Mouse (Mus musculus) cerebellum, adult 11 months (tissue): ENCODE results near the gene March1.
A peak's percentile ranks its signal among the peaks of the same experiment; 100 is the strongest.

Experiments
- DNase-seq: peaks from one replicate; pipeline ENCODE4 v3.0.0; 2022

Gene March1

DNA sequence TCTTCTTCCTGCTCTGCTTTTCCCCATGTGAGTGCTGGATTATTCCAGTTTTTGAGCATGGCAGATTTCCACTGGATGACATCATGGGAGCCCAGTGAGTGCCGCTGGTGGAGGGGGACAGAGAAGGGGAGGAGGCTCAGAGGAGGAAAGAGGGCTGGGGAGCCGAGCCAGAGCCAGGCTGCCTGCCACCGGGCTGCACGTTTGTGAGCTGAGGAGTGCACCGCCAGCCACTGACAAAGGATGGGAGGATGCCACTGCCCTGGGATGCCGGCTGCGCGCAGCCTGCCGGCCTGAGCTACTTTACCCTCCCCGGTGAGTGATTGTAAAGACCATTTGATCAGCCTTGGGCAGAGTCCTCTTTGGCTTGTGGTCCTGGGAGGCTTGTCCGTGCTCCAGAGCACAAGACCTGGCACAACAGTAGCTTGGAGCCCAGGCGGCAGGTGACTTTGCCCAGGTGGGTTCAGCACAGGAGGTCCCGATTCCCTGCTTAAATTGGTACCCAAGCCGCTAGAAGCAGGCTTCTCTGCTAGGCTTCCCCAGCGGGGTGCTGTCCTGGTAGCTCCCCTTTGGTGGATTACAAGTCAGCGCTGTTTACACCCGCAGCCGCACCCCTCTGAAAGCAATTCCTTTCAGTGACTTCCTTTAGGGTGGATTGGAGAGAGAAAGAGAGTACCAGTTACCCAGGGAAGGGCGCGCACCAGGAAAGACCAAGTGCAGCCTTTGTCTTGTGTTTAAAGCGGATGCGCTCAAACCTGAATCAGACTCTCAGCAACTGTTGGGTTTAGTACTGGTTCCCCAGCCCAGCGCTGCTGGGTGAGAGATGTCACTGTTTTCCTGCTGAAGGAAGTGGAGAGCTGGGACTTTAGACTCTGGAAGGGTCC lies at the start of gene March1:
Gene March1, plus strand, starts transcription at position 30 of the 881 bp plus-strand sequence.
- peak; percentile 4 for DNase-seq

DNA sequence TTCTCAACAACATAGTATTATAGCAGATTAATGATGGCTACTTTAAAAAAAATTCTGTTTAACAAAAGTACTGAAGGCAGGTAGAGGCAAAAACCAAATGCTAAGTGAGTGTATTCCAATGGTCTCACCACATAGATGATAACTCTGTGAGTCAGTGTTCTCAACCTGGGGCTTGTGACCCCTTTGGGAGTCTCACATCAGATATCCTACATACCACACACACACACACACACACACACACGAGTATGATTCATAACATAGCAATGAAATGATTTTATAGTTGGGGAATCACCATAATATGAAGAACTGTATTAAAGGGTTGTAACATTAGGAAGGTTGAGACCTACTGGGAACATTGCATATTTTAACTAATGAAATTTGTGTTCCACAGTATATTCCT lies 30.8 kb upstream of the March1 start:
- DNase-seq: no peak

DNA sequence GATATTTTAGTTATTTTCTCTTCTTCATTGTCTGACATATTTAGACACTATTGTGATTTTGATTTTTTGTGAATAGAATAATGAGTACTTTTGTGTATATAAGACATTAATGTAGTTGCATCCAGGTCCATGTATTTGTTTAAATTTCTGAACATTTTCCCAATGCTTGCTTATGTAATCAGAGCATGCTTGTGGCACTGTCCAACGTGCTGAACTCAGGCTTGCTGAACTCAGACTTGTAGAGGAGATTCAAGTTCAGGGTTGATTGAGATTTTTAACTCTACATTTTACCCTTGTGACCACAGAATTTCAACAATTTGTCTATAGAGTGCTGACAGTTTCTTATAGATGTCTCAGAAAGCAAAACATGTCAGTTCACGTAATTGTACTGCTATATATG lies 14.5 kb upstream of the March1 start:
- no peak for DNase-seq

- no peak for DNase-seq
Observed at GRCm38 (mm10) chr8:65609509-65609908, 8.2 kb upstream of the March1 start.

GRCm38 (mm10) chr8:65618966-65619365 lies 1.3 kb downstream of the March1 start:
- no peak for DNase-seq

DNA sequence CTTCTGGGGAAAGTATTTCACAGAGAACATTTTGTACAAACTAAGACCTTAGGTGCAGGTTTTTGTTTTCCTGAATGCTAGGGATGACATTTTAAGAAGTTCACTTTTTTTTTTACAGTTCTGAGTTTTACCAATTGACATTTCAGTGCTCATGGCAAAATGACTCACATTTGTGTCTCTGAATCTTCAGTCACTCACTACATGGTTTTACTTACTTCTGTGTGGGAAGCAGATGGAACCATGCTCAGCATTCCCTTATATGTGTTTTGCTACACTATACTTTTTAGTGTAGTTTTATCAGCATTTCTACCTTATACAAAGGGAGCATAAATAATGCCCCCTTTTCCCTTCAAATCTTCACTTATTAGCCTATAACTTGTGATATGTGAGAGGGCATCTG lies 27.2 kb downstream of the March1 start:
- DNase-seq: no peak

DNA sequence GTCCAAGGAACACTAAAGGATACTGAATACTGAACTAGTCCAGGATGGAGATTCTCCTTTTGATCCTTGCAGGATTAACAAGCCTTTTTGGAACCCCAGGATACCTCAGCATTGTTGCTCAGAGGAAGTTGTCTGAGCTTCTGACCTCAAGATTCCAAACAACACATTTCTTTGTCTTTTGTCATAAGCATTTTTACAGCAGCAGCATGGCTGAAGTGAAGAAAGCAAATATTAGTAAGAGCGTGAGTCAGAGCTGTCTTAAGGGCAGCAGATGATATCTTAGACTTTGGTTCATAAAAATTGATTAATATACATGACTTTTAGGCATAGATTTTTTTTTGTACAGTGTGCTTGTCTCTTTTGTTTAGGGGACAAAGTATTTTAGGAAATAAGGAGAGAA lies 27.8 kb downstream of the March1 start:
- no peak for DNase-seq

GRCm38 (mm10) chr8:65645945-65646344 lies 28.2 kb downstream of the March1 start:
- no peak for DNase-seq

DNA sequence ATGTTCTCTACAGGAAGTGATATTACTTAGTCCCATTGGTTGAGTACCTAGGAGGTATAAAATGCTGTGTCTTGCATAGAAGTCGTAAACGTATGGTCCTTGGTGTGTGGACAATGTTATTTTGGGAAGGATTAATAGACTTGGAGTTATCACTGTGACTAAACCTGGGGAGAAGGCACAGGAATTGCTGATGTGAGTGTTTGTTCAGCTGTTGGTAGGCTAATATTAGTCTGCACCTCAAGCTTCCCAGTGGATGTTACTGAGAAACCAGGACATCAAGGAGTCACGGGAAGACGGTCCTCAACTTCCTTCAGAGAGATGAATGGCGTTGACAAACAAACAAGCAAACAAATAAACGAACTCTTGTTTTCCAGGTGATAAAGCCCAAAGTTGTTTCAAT lies 38.2 kb downstream of the March1 start:
- no peak for DNase-seq

DNA sequence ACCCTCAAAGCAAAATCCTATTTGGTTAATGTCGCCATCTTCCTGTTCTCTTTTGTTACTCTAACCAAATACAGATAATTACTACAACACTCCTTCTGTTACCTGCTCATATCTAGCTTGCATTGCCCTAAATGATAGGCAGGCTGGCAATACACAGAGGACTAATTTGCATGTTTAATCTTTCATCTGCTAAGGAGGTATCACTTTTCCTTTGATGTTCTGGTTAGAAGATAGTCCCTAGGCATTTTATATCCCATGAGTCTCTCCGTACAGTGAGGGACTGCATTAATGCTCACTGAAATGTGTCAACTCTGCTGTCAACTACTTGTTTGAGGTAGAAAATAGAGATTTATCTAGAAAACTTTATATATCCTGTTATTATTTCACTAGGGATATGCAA lies 44.2 kb downstream of the March1 start:
- no peak for DNase-seq

DNA sequence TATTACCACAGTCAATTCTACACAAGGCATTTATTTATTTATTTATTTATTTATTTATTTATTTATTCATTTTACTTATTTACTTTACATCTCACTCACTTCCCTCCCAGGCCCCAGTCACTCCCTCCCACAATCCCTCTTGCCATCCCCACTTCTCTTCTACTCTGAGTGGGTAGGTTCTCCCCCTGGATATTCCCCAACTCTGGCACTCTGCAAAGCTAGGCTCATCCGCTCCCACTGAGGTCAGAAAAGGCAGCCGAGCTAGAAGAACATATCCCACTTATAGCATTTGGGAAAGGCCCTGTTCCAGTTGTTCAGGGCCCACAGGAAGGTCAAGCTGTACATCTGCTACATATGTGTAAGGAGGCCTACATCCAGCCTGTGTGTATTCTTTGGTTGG lies 48.1 kb downstream of the March1 start:
- no peak for DNase-seq

GRCm38 (mm10) chr8:65743066-65743465 lies 125.4 kb downstream of the March1 start:
- no peak for DNase-seq

- no peak for DNase-seq
Observed at GRCm38 (mm10) chr8:65775815-65776214, 158.1 kb downstream of the March1 start.

- DNase-seq: no peak
Observed at GRCm38 (mm10) chr8:65781156-65781555, 163.5 kb downstream of the March1 start.

DNA sequence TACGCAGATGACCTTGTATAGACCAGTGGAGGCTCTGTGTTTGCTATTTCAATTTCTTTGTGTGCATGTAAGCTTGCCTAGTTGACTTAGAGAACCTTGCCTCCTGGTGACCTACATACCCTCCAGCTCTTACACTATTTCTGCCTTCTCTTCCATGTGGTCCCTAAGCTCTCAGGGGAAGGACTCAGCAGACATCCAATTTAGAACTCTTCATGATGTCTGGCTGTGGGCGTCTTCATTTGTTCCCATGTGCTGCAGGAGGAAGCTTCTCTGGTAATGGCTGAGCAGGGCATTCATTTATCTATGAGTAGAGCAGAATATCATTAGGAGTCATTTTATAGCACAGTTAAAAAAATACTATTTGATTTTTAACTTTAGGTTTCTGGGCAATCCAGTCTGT lies 195.3 kb downstream of the March1 start:
- DNase-seq: no peak

DNA sequence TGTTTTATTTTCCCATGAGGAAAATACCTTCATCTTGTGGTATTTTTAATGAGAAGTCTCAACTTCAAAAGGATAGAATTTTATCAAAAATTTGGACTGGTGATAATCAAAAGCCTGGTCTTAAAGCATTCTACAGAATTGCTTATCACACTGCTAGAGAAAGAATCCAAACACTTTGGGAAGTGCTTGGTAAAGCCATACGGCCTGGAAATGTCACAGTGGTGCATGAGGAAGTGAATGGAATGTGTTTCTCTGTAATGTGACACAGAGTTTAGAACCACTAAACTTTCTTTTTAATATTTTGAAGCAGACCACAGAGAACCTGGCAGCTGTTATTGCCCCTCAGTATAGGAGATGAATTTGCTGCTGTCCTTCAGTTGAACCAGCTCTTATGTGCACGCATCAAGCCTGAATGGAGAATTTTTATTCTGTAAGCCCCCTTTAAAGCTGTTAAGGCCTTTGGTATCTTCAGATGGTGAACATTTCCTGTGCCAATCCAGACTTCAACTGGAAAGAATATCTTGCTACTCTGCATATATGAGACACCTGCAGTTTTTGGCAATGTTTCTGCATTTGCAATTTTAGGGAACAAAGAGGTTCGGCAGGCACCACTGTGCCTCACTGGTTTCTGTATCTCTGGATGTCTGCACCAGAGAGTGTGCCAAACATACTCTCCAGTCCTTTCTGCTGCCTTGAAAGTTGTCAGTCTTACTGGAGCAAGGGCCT lies 304.8 kb downstream of the March1 start:
- no peak for DNase-seq

- DNase-seq: no peak
Observed at GRCm38 (mm10) chr8:65956948-65957347, 339.2 kb downstream of the March1 start.

DNA sequence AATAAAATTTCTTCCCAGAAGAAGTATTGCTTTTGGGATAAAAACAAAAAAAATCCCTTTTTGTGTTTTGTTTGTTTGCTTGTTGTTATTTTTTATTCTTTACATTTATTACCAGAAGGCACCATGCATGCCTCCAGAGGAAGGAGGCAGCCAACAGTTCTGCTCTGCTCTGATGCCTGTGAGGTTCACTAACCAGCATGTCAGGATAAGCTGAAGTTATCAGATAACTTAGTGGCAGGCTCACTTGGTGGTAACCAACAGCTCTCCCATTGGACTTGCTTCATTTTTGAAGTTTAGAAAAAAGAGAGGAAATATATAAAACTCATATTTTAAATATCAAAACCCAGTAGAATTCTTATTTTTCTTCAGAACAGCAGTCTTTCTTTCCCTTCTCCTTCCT lies 339.8 kb downstream of the March1 start:
- DNase-seq: no peak

- no peak for DNase-seq
Observed at GRCm38 (mm10) chr8:65966502-65967222, 349.0 kb downstream of the March1 start.

DNA sequence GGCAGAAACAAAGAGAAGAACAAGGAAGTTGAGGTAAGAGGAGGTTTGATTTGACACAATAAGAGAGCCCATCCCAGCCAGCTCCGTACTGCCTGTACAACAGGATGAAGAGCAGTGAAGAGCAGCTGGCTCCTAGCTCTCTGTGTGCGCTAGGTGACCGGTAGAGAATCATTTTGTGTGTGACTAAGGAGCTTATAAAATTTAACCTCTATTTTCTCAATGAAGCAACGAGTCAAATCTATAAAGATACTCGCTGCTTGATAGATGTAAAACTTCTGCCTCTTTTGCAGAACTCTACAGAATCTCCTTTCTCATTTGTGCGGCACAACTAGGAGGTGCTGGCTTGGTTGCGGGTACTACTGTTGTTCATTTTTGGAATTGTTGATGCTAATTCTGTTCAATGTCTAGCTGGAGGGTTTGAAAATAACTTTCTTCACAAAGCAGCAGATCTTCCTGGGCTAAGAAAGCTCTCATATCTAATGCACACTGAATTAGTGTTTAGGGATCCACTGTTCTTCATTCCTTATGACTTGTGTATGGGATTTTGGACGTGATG lies 349.6 kb downstream of the March1 start:
- no peak for DNase-seq

- no peak for DNase-seq
Observed at GRCm38 (mm10) chr8:65976905-65977304, 359.2 kb downstream of the March1 start.

DNA sequence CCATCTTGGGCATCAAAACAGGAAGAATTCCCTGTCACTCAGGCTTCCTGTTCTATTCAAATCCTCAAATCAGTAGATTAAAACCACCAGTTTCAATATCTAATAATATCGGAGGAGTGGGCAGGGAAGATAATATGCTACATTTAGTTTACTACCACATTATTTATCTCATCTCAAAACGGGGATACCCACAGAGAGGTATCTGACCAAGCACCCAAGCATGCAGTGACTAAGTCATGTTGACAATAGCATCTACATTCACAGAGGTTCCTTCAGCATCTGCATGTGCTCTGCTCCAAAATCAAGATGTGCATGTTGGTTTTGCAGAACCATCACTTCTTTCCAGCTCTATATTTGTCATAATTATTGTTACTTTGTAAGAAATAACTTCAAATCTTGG lies 364.3 kb downstream of the March1 start:
- DNase-seq: no peak

DNA sequence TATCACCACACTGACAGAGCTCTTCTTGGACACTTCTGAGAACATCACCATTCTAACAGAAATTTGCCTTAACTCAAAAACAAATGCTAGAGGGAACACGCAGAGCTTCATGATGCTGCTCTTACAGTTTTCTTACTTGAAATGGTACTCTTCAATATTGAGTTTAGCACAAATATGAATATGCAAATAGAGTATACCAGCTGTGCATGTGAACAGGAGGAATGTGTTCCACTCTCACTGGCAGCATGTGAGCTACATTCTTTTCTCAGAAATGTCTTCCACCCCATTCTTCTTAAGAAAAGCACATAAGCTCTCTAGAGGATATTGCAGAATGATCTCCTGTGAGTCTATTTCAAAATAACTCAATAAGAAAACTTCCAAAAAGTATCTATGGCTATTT lies 370.0 kb downstream of the March1 start:
- DNase-seq: no peak
